Mouse (Mus musculus) spleen, adult 12 weeks (tissue): ENCODE data around the gene Tmem163.

Experiments
- DNase-seq: peaks from one replicate; pipeline ENCODE4 v3.0.0; 2022; ENCODE audit warnings: low spot score

Gene Tmem163

GRCm38 (mm10) chr1:127556486-127556845 is 122.9 kb downstream of the Tmem163 start:
- no peak for DNase-seq

- DNase-seq: no peak
These were observed 123.4 kb downstream of the Tmem163 start for GRCm38 (mm10) chr1:127555822-127556485.

GRCm38 (mm10) chr1:127548078-127548477 is 131.3 kb downstream of the Tmem163 start:
- no peak for DNase-seq

GRCm38 (mm10) chr1:127542756-127543155 is 136.6 kb downstream of the Tmem163 start:
- no peak for DNase-seq

GRCm38 (mm10) chr1:127541931-127542330 is 137.4 kb downstream of the Tmem163 start:
- DNase-seq: no peak

- no peak for DNase-seq
These were observed 137.8 kb downstream of the Tmem163 start for GRCm38 (mm10) chr1:127541522-127541921.

- DNase-seq: no peak
These were observed 141.9 kb downstream of the Tmem163 start for GRCm38 (mm10) chr1:127537204-127538038.

GRCm38 (mm10) chr1:127536448-127536847 is 142.9 kb downstream of the Tmem163 start:
- no peak for DNase-seq

GRCm38 (mm10) chr1:127531723-127532122 is 147.6 kb downstream of the Tmem163 start:
- DNase-seq: no peak

- DNase-seq: no peak
These were observed 148.3 kb downstream of the Tmem163 start for GRCm38 (mm10) chr1:127530849-127531580.

- DNase-seq: no peak
These were observed 156.0 kb downstream of the Tmem163 start for GRCm38 (mm10) chr1:127523364-127523763.

GRCm38 (mm10) chr1:127514888-127515287 is 164.5 kb downstream of the Tmem163 start:
- DNase-seq: no peak

GRCm38 (mm10) chr1:127514479-127514878 is 164.9 kb downstream of the Tmem163 start:
- peak; percentile 47 for DNase-seq

GRCm38 (mm10) chr1:127513664-127514063 is 165.7 kb downstream of the Tmem163 start:
- no peak for DNase-seq

- no peak for DNase-seq
These were observed 166.2 kb downstream of the Tmem163 start for GRCm38 (mm10) chr1:127513140-127513539.

GRCm38 (mm10) chr1:127512709-127513108 is 166.6 kb downstream of the Tmem163 start:
- DNase-seq: no peak

- DNase-seq: no peak
These were observed 168.0 kb downstream of the Tmem163 start for GRCm38 (mm10) chr1:127511362-127511761.

GRCm38 (mm10) chr1:127508921-127509320 is 170.4 kb downstream of the Tmem163 start:
- no peak for DNase-seq

GRCm38 (mm10) chr1:127508067-127508739 is 171.1 kb downstream of the Tmem163 start:
- DNase-seq: no peak

GRCm38 (mm10) chr1:127507042-127507650 is 172.2 kb downstream of the Tmem163 start:
- no peak for DNase-seq

- DNase-seq: no peak
These were observed 178.6 kb downstream of the Tmem163 start for GRCm38 (mm10) chr1:127500701-127501100.

- DNase-seq: peak; percentile 60
These were observed 179.1 kb downstream of the Tmem163 start for GRCm38 (mm10) chr1:127500219-127500618.
